ENCODE assay signal across 8 mouse cellular contexts in genomic region chrX:19237048-19237737, GRCm38 (mm10).
A peak's percentile ranks its signal among the peaks of the same experiment; 100 is the strongest.
DNase-seq lines count a peak whose midpoint lies in the region; ATAC-seq and TF ChIP-seq lines count a peak whose summit lies in the region.

No protein-coding gene starts in this region.

- peak overlapping the region; percentile 74 for H3K4me2 ChIP-seq in hindbrain, embryonic 16.5 days (ENCODE audit: low read length)

- peak overlapping the region; percentile 50 for H3K9ac ChIP-seq in hindbrain, embryonic 16.5 days (ENCODE audit: low read depth, low read length)

- no peaks in the 10 kb centered on the region for H3K36me3 ChIP-seq in hindbrain, embryonic 16.5 days (ENCODE audit: control insufficient read depth, insufficient read depth, low read length)
- no peaks in the 10 kb centered on the region for H3K36me3 ChIP-seq in spleen, adult 2 months (ENCODE audit: control insufficient read depth, insufficient read depth, low read length)

- H3K4me1 ChIP-seq in hindbrain, embryonic 16.5 days (ENCODE audit: control insufficient read depth, insufficient read depth, low read depth, low read length): no peaks in the 10 kb centered on the region
- peaks cover 3% of the 10 kb centered on the region; the same call in 1 of the 2 replicates for H3K4me1 ChIP-seq in spleen, adult 2 months (ENCODE audit: control insufficient read depth, insufficient read depth, insufficient read length)

- H3K27ac ChIP-seq in hindbrain, embryonic 16.5 days (ENCODE audit: low read depth, low read length): no peak overlapping the region
- no peak overlapping the region for H3K27ac ChIP-seq in spleen, adult 2 months (ENCODE audit: insufficient read depth, low read length)

- no peak for ATAC-seq in CD4-positive, CD25-positive, alpha-beta regulatory T cell, adult 4 months
- peak; percentile 54 for ATAC-seq in frontal cortex, adult (ENCODE audit: low TSS enrichment)
- ATAC-seq in hindbrain, embryonic 16.5 days: peak; percentile 83
- peak; percentile 69 for ATAC-seq in megakaryocyte-erythroid progenitor cell, adult 5-6 weeks (replicated peaks; ENCODE audit: low FRiP score, low TSS enrichment, poor library complexity, severe bottlenecking)

- no peak for TF ChIP-seq CTCF in spleen, adult 2 months (IDR thresholded peaks at IDR 0.05; ENCODE audit: extremely low read depth, insufficient read depth, insufficient read length, insufficient replicate concordance)

- WGBS in hindbrain, embryonic 16.5 days: 27% methylated on average over 28 of the region's 31 CpGs
- 24% methylated on average over 31 of the region's 31 CpGs for WGBS in spleen, adult 2 months

- DNase-seq in CD4-positive, CD25-positive, alpha-beta regulatory T cell, adult 2 months (ENCODE audit: low read depth, low spot score): peak; percentile 1
- DNase-seq in cerebellum, adult 9-10 months: peak; percentile 62
- DNase-seq in left cerebral cortex, postnatal 25 days (ENCODE audit: low spot score in 2 of 2): peak; percentile 23
- DNase-seq in spleen, adult 2 months (ENCODE audit: low read depth in 1 of 2, low spot score in 2 of 2): no peak

- H3K4me3 ChIP-seq in hindbrain, embryonic 16.5 days (ENCODE audit: low read length): peak overlapping the region; percentile 56
- H3K4me3 ChIP-seq in spleen, adult 2 months (ENCODE audit: extremely low read depth, insufficient read depth, insufficient read length): peak overlapping the region; percentile 52

- H3K27me3 ChIP-seq in hindbrain, embryonic 16.5 days (replicated peaks; ENCODE audit: control insufficient read depth, insufficient read depth, low read length): no peaks in the 10 kb centered on the region
- no peaks in the 10 kb centered on the region; the same call in 1 of the 2 replicates for H3K27me3 ChIP-seq in spleen, adult 2 months (ENCODE audit: control insufficient read depth, insufficient read depth, low read length)

- intact Hi-C loops in left cerebral cortex, postnatal 25 days (cut with DNase I): loop anchor here (5.0 to 10.0 kb wide), 3 partner anchors 355 to 728 kb away; no protein-coding TSS in a partner anchor

- TF ChIP-seq POLR2A in spleen, adult 2 months (IDR thresholded peaks at IDR 0.05; ENCODE audit: low read depth, low read length): no peak

- H3K9me3 ChIP-seq in hindbrain, embryonic 16.5 days (ENCODE audit: control insufficient read depth, low read length): no peaks in the 10 kb centered on the region

Comparison
In these comparisons a context has a peak if more than half of its experiments do, and no peak if none do; other contexts are left out.
1. DNase-seq: peak in CD4-positive, CD25-positive, alpha-beta regulatory T cell, adult 2 months (single experiment), cerebellum, adult 9-10 months (single experiment) and left cerebral cortex, postnatal 25 days (2 of 2); none in spleen, adult 2 months (0 of 2).